Mouse (Mus musculus) heart, embryonic 14.5 days (tissue): Measurements from ENCODE around the gene Krt12. TPM values are rescaled to one million over a fixed set of nuclear protein-coding genes. Genes with fewer than 3 reads are reported as not detected.

ENCODE experiments used
- ATAC-seq: fragments of 200-750 bp; cut with Nextera tagmentation; 2 replicates; pipeline ENCODE4 v1.8.0; 2017; ENCODE audit warnings: low read depth, moderate TSS enrichment; ENCODE audit not compliant: insufficient number of reproducible peaks, insufficient read depth, low FRiP score
- H3K27ac ChIP-seq, 2 experiments: fragments of 200-500 bp in 1 of 2; fragments of 300-500 bp in 1 of 2; sonication (generic) in 1 of 2; replicated peaks in 1 of 2; 2 replicates each; pipeline ENCODE4 v1.5.1; 2012 to 2014; ENCODE audit warnings: low read depth in 2 of 2, low read length in 2 of 2, control low read depth in 1 of 2, mild to moderate bottlenecking in 1 of 2, mixed read lengths in 1 of 2; ENCODE audit not compliant: control insufficient read depth in 1 of 2, insufficient read depth in 1 of 2
- H3K27me3 ChIP-seq: fragments of 300-500 bp; sonication (generic); 2 replicates; pipeline ENCODE4 v1.6.1; 2014; ENCODE audit warnings: mild to moderate bottlenecking, low read length, control low read depth; ENCODE audit not compliant: control insufficient read depth, insufficient read depth
- H3K36me3 ChIP-seq: fragments of 300-500 bp; sonication (generic); 2 replicates; pipeline ENCODE4 v1.6.1; 2014; ENCODE audit warnings: mild to moderate bottlenecking, control low read depth, low read length, mixed read lengths; ENCODE audit not compliant: control insufficient read depth, insufficient read depth
- H3K4me1 ChIP-seq, 2 experiments: fragments of 200-500 bp in 1 of 2; fragments of 300-500 bp in 1 of 2; sonication (generic) in 1 of 2; 2 replicates each; pipeline ENCODE4 v1.6.1; 2012 to 2014; ENCODE audit warnings: low read length in 2 of 2, control low read depth in 1 of 2, mixed read lengths in 1 of 2; ENCODE audit not compliant: control insufficient read depth in 2 of 2, insufficient read depth in 2 of 2
- H3K4me2 ChIP-seq: fragments of 300-500 bp; sonication (generic); 2 replicates; pipeline ENCODE4 v1.6.1; 2014; ENCODE audit warnings: mild to moderate bottlenecking, low read length
- H3K4me3 ChIP-seq, 2 experiments: fragments of 200-500 bp in 1 of 2; fragments of 300-500 bp in 1 of 2; sonication (generic) in 1 of 2; 2 replicates each; pipeline ENCODE4 v1.5.1; 2012 to 2014; ENCODE audit warnings: low read length in 2 of 2, mild to moderate bottlenecking in 2 of 2, control low read depth in 1 of 2, low read depth in 1 of 2, moderate library complexity in 1 of 2; ENCODE audit not compliant: control insufficient read depth in 1 of 2, insufficient read depth in 1 of 2
- H3K9ac ChIP-seq: fragments of 300-500 bp; sonication (generic); 2 replicates; pipeline ENCODE4 v1.6.1; 2014; ENCODE audit warnings: mild to moderate bottlenecking, low read length
- H3K9me3 ChIP-seq: fragments of 300-500 bp; sonication (generic); 2 replicates; pipeline ENCODE4 v1.6.1; 2016; ENCODE audit warnings: low read length, control low read depth; ENCODE audit not compliant: control insufficient read depth
- WGBS: fragments of 180-500 bp; shearing (Covaris S2); extraction: QIAGEN DNeasy Blood & Tissue Kit; methylation state at CpG from one replicate; pipeline ENCODE4 v1.1.7; 2014; 5-methylcytosine and 5-hydroxymethylcytosine counted together
- polyA plus RNA-seq: library from polyadenylated mRNA; unstranded; fragments of >200 nt; fragmentation: Nextera tagmentation; extraction: Ambion mirVana; gene quantifications from 2 replicates; pipeline ENCODE4 v1.2.1, GENCODE M21; 2014

Gene Krt12
- polyA plus RNA-seq, 1 experiment from 2014 or later, result not detected

- Histone ChIP-seq H3K36me3 (no peaks in the 10 kb centered on the region), H3K9ac (no peak overlapping the region), H3K4me2 (no peak overlapping the region), H3K27ac (no peak overlapping the region), H3K27me3 (no peaks in the 10 kb centered on the region), H3K9me3 (no peaks in the 10 kb centered on the region), H3K4me1 (no peaks in the 10 kb centered on the region), H3K4me3 (no peak overlapping the region)
- no peak for ATAC-seq
- WGBS, result 82% methylated on average over 10 of the region's 10 CpGs
Measured at GRCm38 (mm10) chr11:99454759-99455158, 32.7 kb upstream of the Krt12 start.

GRCm38 (mm10) chr11:99454044-99454443 lies 32.0 kb upstream of the Krt12 start:
- ATAC-seq, result no peak
- Histone ChIP-seq H3K4me2 (no peak overlapping the region), H3K4me1 (no peaks in the 10 kb centered on the region), H3K36me3 (no peaks in the 10 kb centered on the region), H3K9ac (no peak overlapping the region), H3K27me3 (no peaks in the 10 kb centered on the region), H3K27ac (no peak overlapping the region), H3K9me3 (no peaks in the 10 kb centered on the region), H3K4me3 (no peak overlapping the region)
- 71% methylated on average over 4 of the region's 4 CpGs for WGBS

- H3K9me3 ChIP-seq, result no peaks in the 10 kb centered on the region
Measured at GRCm38 (mm10) chr11:99448769-99449168, 26.7 kb upstream of the Krt12 start.

GRCm38 (mm10) chr11:99441220-99441619 lies 19.2 kb upstream of the Krt12 start:
- H3K9ac ChIP-seq, result no peak overlapping the region
- no peaks in the 10 kb centered on the region for H3K9me3 ChIP-seq
- H3K4me2 ChIP-seq, result no peak overlapping the region
- no peak for ATAC-seq
- H3K36me3 ChIP-seq, result no peaks in the 10 kb centered on the region
- 68% methylated on average over 8 of the region's 8 CpGs for WGBS
- no peaks in the 10 kb centered on the region for H3K27me3 ChIP-seq
- H3K27ac ChIP-seq, result no peak overlapping the region
- no peak overlapping the region for H3K4me3 ChIP-seq
- H3K4me1 ChIP-seq, result peaks cover 3 to 6% of the 10 kb centered on the region in 2 experiments; a peak in 3 of 4 replicates

More at GRCm38 (mm10) chr11:99448769-99449168, 26.7 kb upstream of the Krt12 start:
- ATAC-seq, result no peak
- no peak overlapping the region for H3K4me3 ChIP-seq
- WGBS, result 43% methylated on average over 2 of the region's 2 CpGs
- H3K27me3 ChIP-seq, result no peaks in the 10 kb centered on the region
- H3K36me3 ChIP-seq, result no peaks in the 10 kb centered on the region
- no peak overlapping the region for H3K9ac ChIP-seq
- no peak overlapping the region for H3K27ac ChIP-seq
- no peaks in the 10 kb centered on the region for H3K4me1 ChIP-seq
- no peak overlapping the region for H3K4me2 ChIP-seq

- no peak overlapping the region for H3K9ac ChIP-seq
- no peak for ATAC-seq
- H3K4me3 ChIP-seq, result no peak overlapping the region
- no peaks in the 10 kb centered on the region for H3K36me3 ChIP-seq
- H3K27ac ChIP-seq, result no peak overlapping the region
- H3K4me1 ChIP-seq, result peaks cover 3 to 6% of the 10 kb centered on the region in 2 experiments; a peak in 3 of 4 replicates
- no peaks in the 10 kb centered on the region for H3K9me3 ChIP-seq
- H3K27me3 ChIP-seq, result no peaks in the 10 kb centered on the region
- 73% methylated on average over 10 of the region's 10 CpGs for WGBS
- H3K4me2 ChIP-seq, result no peak overlapping the region
Measured at GRCm38 (mm10) chr11:99439465-99439864, 17.4 kb upstream of the Krt12 start.

- WGBS, result 15% methylated on average over 10 of the region's 10 CpGs
- no peaks in the 10 kb centered on the region for H3K9me3 ChIP-seq
- H3K27me3 ChIP-seq, result no peaks in the 10 kb centered on the region
- H3K4me3 ChIP-seq, result peak within 1 kb of the TSS in 1 of 2 experiments; percentile 12; a peak in 1 of 4 replicates
- no peaks in the 10 kb centered on the region for H3K36me3 ChIP-seq
- peaks cover 3 to 6% of the 10 kb centered on the region in 2 experiments; a peak in 3 of 4 replicates for H3K4me1 ChIP-seq
- peak within 1 kb of the TSS; percentile 30; the same call in 1 of the 2 replicates for H3K9ac ChIP-seq
- ATAC-seq, result no peak
- no peak within 1 kb of the TSS for H3K27ac ChIP-seq
- peak within 1 kb of the TSS; percentile 38 for H3K4me2 ChIP-seq
Measured at GRCm38 (mm10) chr11:99437972-99438371, 15.9 kb upstream of the Krt12 start, which contains the start of gene Krt20. Gene Krt20 (minus strand): TSS chr11:99438150.

- no peak overlapping the region for H3K4me3 ChIP-seq
- ATAC-seq, result no peak
- H3K36me3 ChIP-seq, result no peaks in the 10 kb centered on the region
- no peak overlapping the region for H3K9ac ChIP-seq
- WGBS, result 51% methylated on average over 4 of the region's 4 CpGs
- peaks cover 3 to 6% of the 10 kb centered on the region in 2 experiments; a peak in 3 of 4 replicates for H3K4me1 ChIP-seq
- H3K27me3 ChIP-seq, result no peaks in the 10 kb centered on the region
- H3K27ac ChIP-seq, result no peak overlapping the region
- no peak overlapping the region for H3K4me2 ChIP-seq
- no peaks in the 10 kb centered on the region for H3K9me3 ChIP-seq
Measured at GRCm38 (mm10) chr11:99436625-99437024, 14.6 kb upstream of the Krt12 start.

- no peak overlapping the region for H3K9ac ChIP-seq
- 47% methylated on average over 12 of the region's 12 CpGs for WGBS
- no peak overlapping the region for H3K4me3 ChIP-seq
- no peak overlapping the region for H3K4me2 ChIP-seq
- no peaks in the 10 kb centered on the region for H3K4me1 ChIP-seq
- no peak overlapping the region for H3K27ac ChIP-seq
- no peaks in the 10 kb centered on the region for H3K27me3 ChIP-seq
- no peaks in the 10 kb centered on the region for H3K36me3 ChIP-seq
- H3K9me3 ChIP-seq, result no peaks in the 10 kb centered on the region
- no peak for ATAC-seq
Measured at GRCm38 (mm10) chr11:99430670-99431069, 8.6 kb upstream of the Krt12 start.
